Mouse (Mus musculus) MEL (cell line): ENCODE data around the gene Fam111a. TPM values are rescaled to one million over a fixed set of nuclear protein-coding genes. Genes with fewer than 3 reads are reported as not detected.

Experiments
- DNase-seq: peaks from one replicate; pipeline ENCODE4 v3.0.0; 2011; ENCODE audit warnings: low read depth, low spot score
- H3K27ac ChIP-seq: 2 replicates; pipeline ENCODE4 v1.5.1; 2012; ENCODE audit warnings: low read depth, mild to moderate bottlenecking, control low read depth, low read length, moderate library complexity; ENCODE audit not compliant: control insufficient read depth
- H3K27me3 ChIP-seq, 2 experiments: fragments of 150-350 bp in 1 of 2; sonication (generic) in 1 of 2; 2 replicates each; pipeline ENCODE4 v1.6.1; 2012; ENCODE audit warnings: low read length in 2 of 2, mild to moderate bottlenecking in 2 of 2, improper control_type of control experiment in 1 of 2, moderate library complexity in 1 of 2; ENCODE audit not compliant: insufficient read depth in 2 of 2, control insufficient read depth in 1 of 2
- H3K36me3 ChIP-seq, 2 experiments: 2 replicates each; pipeline ENCODE4 v1.6.1; 2012 to 2014; ENCODE audit warnings: low read length in 2 of 2, improper control_type of control experiment in 1 of 2, inconsistent platforms in 1 of 2, mild to moderate bottlenecking in 1 of 2; ENCODE audit not compliant: insufficient read depth in 2 of 2, control insufficient read depth in 1 of 2
- H3K4me1 ChIP-seq, 2 experiments: fragments of 150-350 bp in 1 of 2; sonication (generic) in 1 of 2; 2 replicates each; pipeline ENCODE4 v1.6.1; 2012; ENCODE audit warnings: low read length in 2 of 2, improper control_type of control experiment in 1 of 2, mild to moderate bottlenecking in 1 of 2; ENCODE audit not compliant: insufficient read depth in 2 of 2, control insufficient read depth in 1 of 2
- H3K4me3 ChIP-seq, 2 experiments: fragments of 150-350 bp in 1 of 2; sonication (generic) in 1 of 2; 2 replicates each; pipeline ENCODE4 v1.5.1; 2012; ENCODE audit warnings: low read depth in 2 of 2, low read length in 2 of 2, mild to moderate bottlenecking in 2 of 2, moderate library complexity in 2 of 2, control low read depth in 1 of 2, improper control_type of control experiment in 1 of 2; ENCODE audit not compliant: control insufficient read depth in 1 of 2, insufficient read depth in 1 of 2
- H3K79me2 ChIP-seq: 2 replicates; pipeline ENCODE4 v1.6.1; 2012; ENCODE audit warnings: mild to moderate bottlenecking, low read length, moderate library complexity; ENCODE audit not compliant: control insufficient read depth, poor library complexity, insufficient read depth
- H3K9ac ChIP-seq: 2 replicates; pipeline ENCODE4 v1.6.1; 2012; ENCODE audit warnings: low read depth, mild to moderate bottlenecking, control low read depth, low read length, moderate library complexity; ENCODE audit not compliant: control insufficient read depth, poor library complexity, severe bottlenecking
- H3K9me3 ChIP-seq: fragments of 150-350 bp; sonication (generic); replicated peaks from 2 replicates; pipeline ENCODE4 v1.6.1; 2012; ENCODE audit warnings: mild to moderate bottlenecking, low read length, improper control_type of control experiment, moderate library complexity; ENCODE audit not compliant: insufficient read depth
- CHD1 ChIP-seq: IDR thresholded peaks from 2 replicates; pipeline ENCODE4 v1.6.1; 2012; ENCODE audit warnings: low read depth, mild to moderate bottlenecking, inconsistent platforms, low read length, improper control_type of control experiment
- CTCF ChIP-seq, 3 experiments: IDR thresholded peaks in 2 of 3; conservative IDR thresholded peaks in 1 of 3; 2 replicates each; pipeline ENCODE4 v1.5.1; 2011 to 2012; ENCODE audit warnings: low read length in 3 of 3, low read depth in 2 of 3, mild to moderate bottlenecking in 2 of 3, improper control_type of control experiment in 1 of 3, inconsistent platforms in 1 of 3, mixed read lengths in 1 of 3, moderate library complexity in 1 of 3; ENCODE audit not compliant: control insufficient read depth in 1 of 3, insufficient read depth in 1 of 3, poor library complexity in 1 of 3, severe bottlenecking in 1 of 3
- E2F4 ChIP-seq: IDR thresholded peaks from 2 replicates; pipeline ENCODE4 v1.6.1; 2011; ENCODE audit warnings: low read depth, low read length, improper control_type of control experiment, borderline replicate concordance
- ELF1 ChIP-seq: IDR thresholded peaks from 2 replicates; pipeline ENCODE4 v1.6.1; 2014; ENCODE audit warnings: low read depth, mild to moderate bottlenecking, inconsistent platforms, low read length, improper control_type of control experiment, moderate library complexity
- GATA1 ChIP-seq: IDR thresholded peaks from 2 replicates; pipeline ENCODE4 v1.6.1; 2011; ENCODE audit warnings: low read depth, low read length, improper control_type of control experiment
- HCFC1 ChIP-seq: IDR thresholded peaks from 2 replicates; pipeline ENCODE4 v1.6.1; 2012; ENCODE audit warnings: low read depth, mild to moderate bottlenecking, inconsistent platforms, low read length, improper control_type of control experiment, moderate library complexity
- KAT2A ChIP-seq: conservative IDR thresholded peaks from 2 replicates; pipeline ENCODE4 v1.6.1; 2012; ENCODE audit warnings: low read depth, low read length, improper control_type of control experiment, inconsistent platforms
- MAFK ChIP-seq: IDR thresholded peaks from 2 replicates; pipeline ENCODE4 v1.6.1; 2011; ENCODE audit warnings: low read depth, mild to moderate bottlenecking, low read length, improper control_type of control experiment, borderline replicate concordance
- MXI1 ChIP-seq: IDR thresholded peaks from 2 replicates; pipeline ENCODE4 v1.6.1; 2011; ENCODE audit warnings: mild to moderate bottlenecking, low read depth, low read length, improper control_type of control experiment
- MYB ChIP-seq: IDR thresholded peaks from 2 replicates; pipeline ENCODE4 v1.6.1; 2011; ENCODE audit warnings: mild to moderate bottlenecking, low read depth, low read length, improper control_type of control experiment
- MYC ChIP-seq: IDR thresholded peaks from 2 replicates; pipeline ENCODE4 v1.6.1; 2011; ENCODE audit warnings: low read depth, mild to moderate bottlenecking, low read length, improper control_type of control experiment, moderate library complexity
- NELFE ChIP-seq: IDR thresholded peaks from 2 replicates; pipeline ENCODE4 v1.6.1; 2011; ENCODE audit warnings: low read depth, low read length, improper control_type of control experiment
- POLR2AphosphoS2 ChIP-seq: IDR thresholded peaks from 2 replicates; pipeline ENCODE4 v1.6.1; 2011; ENCODE audit warnings: low read length, improper control_type of control experiment
- POLR2AphosphoS5 ChIP-seq: IDR thresholded peaks from 2 replicates; pipeline ENCODE4 v1.6.1; 2012; ENCODE audit warnings: low read depth, borderline replicate concordance, mild to moderate bottlenecking, inconsistent platforms, low read length, moderate library complexity, mixed read lengths
- RCOR1 ChIP-seq: IDR thresholded peaks from 2 replicates; pipeline ENCODE4 v1.6.1; 2012; ENCODE audit warnings: low read depth, mild to moderate bottlenecking, inconsistent platforms, low read length, improper control_type of control experiment
- SIN3A ChIP-seq: IDR thresholded peaks from 2 replicates; pipeline ENCODE4 v1.6.1; 2012; ENCODE audit warnings: low read length, improper control_type of control experiment, inconsistent platforms
- SMC3 ChIP-seq: IDR thresholded peaks from 2 replicates; pipeline ENCODE4 v1.6.1; 2011; ENCODE audit warnings: low read depth, low read length, improper control_type of control experiment
- TAL1 ChIP-seq: IDR thresholded peaks from 2 replicates; pipeline ENCODE4 v1.6.1; 2012; ENCODE audit warnings: mild to moderate bottlenecking, inconsistent platforms, low read length, moderate library complexity, mixed read lengths
- TBP ChIP-seq: IDR thresholded peaks from 2 replicates; pipeline ENCODE4 v1.8.0; 2011; ENCODE audit warnings: low read depth, low read length, improper control_type of control experiment
- UBTF ChIP-seq: IDR thresholded peaks from 2 replicates; pipeline ENCODE4 v1.6.1; 2012; ENCODE audit warnings: low read depth, mild to moderate bottlenecking, inconsistent platforms, low read length, improper control_type of control experiment, moderate library complexity, borderline replicate concordance; ENCODE audit not compliant: insufficient read depth
- ZC3H11A ChIP-seq: IDR thresholded peaks from 2 replicates; pipeline ENCODE4 v1.6.1; 2012; ENCODE audit warnings: low read depth, mild to moderate bottlenecking, inconsistent platforms, low read length, improper control_type of control experiment
- ZKSCAN1 ChIP-seq: IDR thresholded peaks from 2 replicates; pipeline ENCODE4 v1.6.1; 2012; ENCODE audit warnings: low read depth, mild to moderate bottlenecking, inconsistent platforms, low read length, improper control_type of control experiment, moderate library complexity
- ZMIZ1 ChIP-seq: IDR thresholded peaks from 2 replicates; pipeline ENCODE4 v1.6.1; 2012; ENCODE audit warnings: low read depth, mild to moderate bottlenecking, inconsistent platforms, low read length, improper control_type of control experiment, moderate library complexity
- ZNF384 ChIP-seq: IDR thresholded peaks from 2 replicates; pipeline ENCODE4 v1.6.1; 2012; ENCODE audit warnings: low read depth, mild to moderate bottlenecking, inconsistent platforms, low read length, improper control_type of control experiment
- polyA plus RNA-seq, 2 experiments: library from polyadenylated mRNA; stranded (reverse) in 1 of 2; unstranded in 1 of 2; fragments of >175 nt in 1 of 2; fragments of >200 nt in 1 of 2; gene quantifications; 2 replicates each; pipeline versions ENCODE4 v1.2.1 to v1.2.4; 2012; ENCODE audit warnings: low replicate concordance in 2 of 2, low read depth in 1 of 2; ENCODE audit not compliant: insufficient read length in 2 of 2, insufficient read depth in 1 of 2, missing spikeins in 1 of 2
- total RNA-seq: library from RNA; depleted of rRNA; stranded (reverse); fragments of 300-350 nt; gene quantifications from 2 replicates; pipeline ENCODE4 v1.2.3, GENCODE M21; 2012

The Fam111a gene
- total and polyA plus RNA-seq, 3 experiments: 56.1 to 157 (median 75.9) TPM

DNA sequence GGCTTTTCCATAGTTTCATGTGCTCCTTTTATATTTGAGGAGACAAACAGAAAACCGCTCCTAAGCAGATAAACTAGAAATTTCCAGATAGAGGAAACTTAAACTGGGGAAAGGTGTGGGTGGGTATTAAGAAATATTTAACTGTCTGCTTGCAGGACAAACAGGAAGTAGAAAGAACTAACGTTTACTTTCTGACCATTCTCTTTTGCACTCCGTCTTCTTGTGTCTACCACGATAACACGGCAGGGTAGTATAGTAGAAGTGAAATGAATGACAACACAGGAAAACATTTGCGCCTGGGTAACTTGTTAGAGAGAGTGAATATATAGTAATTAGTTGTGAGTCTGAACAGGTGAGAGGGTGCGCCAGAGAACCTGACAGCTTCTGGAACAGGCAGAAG, 42.8 kb upstream of the Fam111a start:
- Histone ChIP-seq H3K9ac (peak overlapping the region; percentile 47), H3K27me3 (no peaks in the 10 kb centered on the region), H3K79me2 (peaks cover 4% of the 10 kb centered on the region; the same call in 1 of the 2 replicates), H3K36me3 (no peaks in the 10 kb centered on the region; a peak in 1 of 4 replicates), H3K27ac (no peak overlapping the region), H3K4me3 (peak overlapping the region; percentile 60 to 84), H3K4me1 (peaks cover 3 to 4% of the 10 kb centered on the region in 2 experiments; a peak in 2 of 4 replicates), H3K9me3 (no peaks in the 10 kb centered on the region)
- TF ChIP-seq E2F4: no peak
- 0 out of 2 replicates have a peak, but pooled peaks have one; percentile 23 for TF ChIP-seq MYB
- TF ChIP-seq POLR2AphosphoS2: no peak
- no peak for TF ChIP-seq ELF1
- no peak for TF ChIP-seq CHD1
- peak; percentile 58 for DNase-seq

DNA sequence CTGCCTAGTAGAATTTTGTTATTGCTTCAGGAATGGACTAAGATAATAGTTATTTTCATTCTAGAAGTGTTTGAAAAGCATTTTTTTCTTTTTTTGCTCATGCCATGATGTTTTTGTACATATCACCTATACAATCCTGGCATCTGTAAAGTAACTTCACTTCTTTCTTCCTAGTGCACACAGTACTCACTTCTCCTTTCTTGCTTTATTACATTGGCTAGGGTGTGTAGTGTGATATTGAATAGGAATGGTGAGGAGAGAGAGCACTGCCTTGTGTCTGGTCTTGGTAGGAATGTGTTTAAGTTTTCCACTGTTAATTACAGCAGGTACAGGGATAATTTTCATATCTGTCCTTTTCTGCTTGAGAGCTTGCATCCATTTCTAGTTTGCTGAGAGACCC, 30.9 kb upstream of the Fam111a start:
- no peak for TF ChIP-seq NELFE
- no peak for TF ChIP-seq KAT2A
- no peak for TF ChIP-seq POLR2AphosphoS5
- TF ChIP-seq ZKSCAN1: no peak
- TF ChIP-seq MYC: no peak
- TF ChIP-seq UBTF: no peak
- DNase-seq: no peak

DNA sequence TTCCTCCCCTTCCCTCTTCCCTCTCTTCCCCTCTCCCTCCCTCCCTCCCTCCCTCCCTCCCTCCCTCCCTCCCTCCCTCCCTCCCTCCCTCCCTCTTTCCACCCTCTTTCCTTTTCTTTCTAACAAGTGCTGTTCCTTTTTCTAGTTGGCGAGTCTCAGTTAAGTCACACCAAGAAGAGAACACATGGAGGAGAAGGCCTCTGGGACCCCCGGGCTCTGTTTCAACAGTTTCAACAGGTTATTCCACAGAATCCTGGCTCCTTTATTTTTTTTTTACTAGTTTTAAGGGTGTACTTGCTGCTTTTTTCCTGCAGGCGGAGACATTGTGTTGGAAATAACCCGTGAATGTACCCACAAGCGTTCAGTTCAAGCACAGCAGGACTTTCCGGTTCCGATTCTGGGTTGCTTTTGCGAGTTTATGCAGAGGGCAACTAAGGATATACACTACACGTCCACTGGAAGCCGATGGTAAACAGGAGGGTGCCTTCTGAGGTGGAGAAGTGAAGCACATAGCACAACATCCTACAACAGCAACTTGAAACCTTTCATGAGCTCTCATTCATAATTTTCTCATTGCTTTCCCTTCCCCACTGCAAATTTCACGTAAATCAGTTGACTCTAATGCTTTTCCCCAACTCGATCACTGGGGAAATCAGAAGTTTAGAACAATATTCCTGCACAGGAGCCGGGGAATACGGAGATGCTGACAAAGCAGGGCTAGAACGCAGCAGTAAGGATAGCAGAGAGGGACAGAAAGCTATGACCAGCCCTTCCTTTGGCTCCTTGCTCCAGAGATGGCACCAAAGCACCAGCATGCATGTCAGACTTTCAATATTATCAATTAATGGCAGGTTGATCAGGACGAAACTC, 27.6 kb upstream of the Fam111a start:
- Histone ChIP-seq H3K79me2 (no peaks in the 10 kb centered on the region), H3K27me3 (peaks cover 0 to 4% of the 10 kb centered on the region in 2 experiments; a peak in 3 of 4 replicates), H3K9me3 (no peaks in the 10 kb centered on the region), H3K4me1 (no peaks in the 10 kb centered on the region), H3K27ac (no peak overlapping the region), H3K4me3 (peak overlapping the region; percentile 73 to 89), H3K36me3 (no peaks in the 10 kb centered on the region), H3K9ac (peak overlapping the region; percentile 71)
- DNase-seq: peak; percentile 80
- TF ChIP-seq TBP: no peak
- peak; percentile 76 for TF ChIP-seq MAFK
- peak; percentile 76 for TF ChIP-seq ZC3H11A
- 0 out of 2 replicates have a peak, but pooled peaks have one; percentile 20 for TF ChIP-seq MXI1
- TF ChIP-seq ZNF384: peak; percentile 93
- no peak for TF ChIP-seq TAL1
- peak; percentile 89 for TF ChIP-seq SMC3
- no peak for TF ChIP-seq GATA1
- 0 out of 2 replicates have a peak, but pooled peaks have one; percentile 14 for TF ChIP-seq HCFC1
- peak; percentile 61; the same call in 1 of the 2 replicates for TF ChIP-seq SIN3A
- no peak for TF ChIP-seq RCOR1
- no peak for TF ChIP-seq E2F4
- no peak for TF ChIP-seq ZMIZ1
- TF ChIP-seq POLR2AphosphoS5: no peak
- no peak for TF ChIP-seq ELF1
- TF ChIP-seq NELFE: no peak
- no peak for TF ChIP-seq POLR2AphosphoS2
- no peak for TF ChIP-seq CHD1
- peak; percentile 43 to 86 (median 65); a peak in 4 of 6 replicates for TF ChIP-seq CTCF (IDR thresholded peaks at IDR 0.05 in 2 of 3, conservative IDR thresholded peaks at IDR 0.05 in 1 of 3; ENCODE audit: control insufficient read depth in 1 of 3, insufficient read depth in 1 of 3, low read depth in 2 of 3, low read length in 3 of 3, poor library complexity in 1 of 3, severe bottlenecking in 1 of 3)

More for the DNA sequence above, 30.9 kb upstream of the Fam111a start:
- Histone ChIP-seq H3K79me2 (no peaks in the 10 kb centered on the region), H3K4me1 (no peaks in the 10 kb centered on the region), H3K27me3 (peaks cover 0 to 3% of the 10 kb centered on the region in 2 experiments; a peak in 3 of 4 replicates), H3K36me3 (no peaks in the 10 kb centered on the region), H3K27ac (no peak overlapping the region), H3K9me3 (no peaks in the 10 kb centered on the region), H3K9ac (no peak overlapping the region), H3K4me3 (no peak overlapping the region)
